Mouse (Mus musculus): ENCODE results near the gene Cbl.

GRCm38 (mm10) chr9:44130581-44131275, 103.1 kb downstream of the Cbl start:
- TF ChIP-seq CTCF (IDR thresholded peaks at IDR 0.05; ENCODE audit: low read depth) (no peak), EP300 (optimal IDR thresholded peaks at IDR 0.05) (no peak)
